Mouse (Mus musculus): ENCODE measurements around the gene Vars2. TPM values are rescaled to one million over a fixed set of nuclear protein-coding genes. Genes with fewer than 3 reads are reported as not detected.

The Vars2 gene
- polyA plus RNA-seq, 1 experiment, result 20.3 TPM

DNA sequence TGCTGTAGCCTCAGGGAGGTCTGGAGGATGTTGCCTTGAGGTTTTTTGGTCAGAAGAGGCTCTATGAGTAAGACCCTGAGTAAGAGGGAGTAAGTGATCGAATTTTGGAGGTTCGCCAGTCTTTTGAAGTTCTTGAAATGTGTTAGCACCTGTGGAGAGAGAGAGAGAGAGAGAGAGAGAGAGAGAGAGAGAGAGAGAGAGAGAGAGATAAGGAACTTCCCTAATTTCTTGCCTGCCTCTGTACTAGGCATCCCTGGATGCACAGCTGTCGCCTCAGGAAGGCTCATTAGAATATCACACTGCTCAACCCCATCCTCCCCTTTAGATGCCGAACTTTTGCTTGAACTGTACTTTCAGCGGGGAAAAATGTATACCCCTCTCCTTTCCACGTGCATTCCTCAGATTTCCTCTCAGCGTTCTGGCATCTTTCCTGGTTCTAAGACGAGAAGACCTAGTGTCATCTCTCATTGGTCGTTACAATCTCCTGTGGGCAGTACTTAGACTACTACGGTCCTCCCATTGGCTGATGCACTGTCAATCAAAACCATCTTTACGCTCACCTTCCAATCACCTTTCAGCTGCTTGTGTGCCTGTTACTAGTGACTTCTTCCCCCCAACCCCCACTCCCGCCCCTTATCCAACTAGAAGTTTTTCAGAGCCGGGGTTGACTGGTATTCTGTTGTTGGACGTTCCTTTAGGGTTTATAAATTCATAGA is 28.8 kb downstream of the Vars2 start:
- 29% methylated on average over 14 of the region's 14 CpGs for WGBS
- DNase-seq (ENCODE audit: low read depth, low spot score), result no peak

GRCm38 (mm10) chr17:35636363-35636762 is 31.0 kb downstream of the Vars2 start:
- DNase-seq (ENCODE audit: low read depth, low spot score), result no peak
- 36% methylated on average over 5 of the region's 5 CpGs for WGBS

GRCm38 (mm10) chr17:35635699-35636111 is 31.7 kb downstream of the Vars2 start:
- DNase-seq (ENCODE audit: low read depth, low spot score), result no peak

GRCm38 (mm10) chr17:35635202-35635601 is 32.2 kb downstream of the Vars2 start:
- WGBS, result 85% methylated on average over 3 of the region's 3 CpGs
- DNase-seq (ENCODE audit: low read depth, low spot score), result no peak

More at GRCm38 (mm10) chr17:35635699-35636111, 31.7 kb downstream of the Vars2 start:
- WGBS, result 1% methylated on average over 15 of the region's 15 CpGs

DNA sequence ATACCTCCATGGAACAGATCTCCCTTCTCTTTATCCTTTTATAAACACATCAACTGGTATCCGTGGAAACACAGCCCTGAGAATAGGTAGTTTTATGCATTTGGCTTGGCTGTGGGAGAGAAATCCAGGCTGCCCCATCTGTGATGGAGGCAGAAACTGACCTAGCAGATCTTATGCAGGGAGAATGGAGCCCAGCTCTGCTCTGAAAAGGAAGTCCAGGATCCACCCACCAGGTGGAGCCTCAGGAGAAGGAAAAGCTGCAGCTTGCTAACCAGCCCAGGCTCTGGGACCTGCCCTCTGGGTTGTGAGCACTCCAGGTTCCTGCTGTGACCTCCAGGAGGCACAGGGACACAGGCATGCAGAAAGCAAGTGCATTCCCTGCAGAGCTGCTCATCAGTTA is 33.4 kb downstream of the Vars2 start:
- DNase-seq (ENCODE audit: low read depth, low spot score), result no peak
- 11% methylated on average over 1 of the region's 1 CpGs for WGBS

GRCm38 (mm10) chr17:35626537-35626936 is 40.9 kb downstream of the Vars2 start, which contains the start of gene Gm9573:
Gene Gm9573 (minus strand): TSS chr17:35626637.
- 67% methylated on average over 7 of the region's 7 CpGs for WGBS

DNA sequence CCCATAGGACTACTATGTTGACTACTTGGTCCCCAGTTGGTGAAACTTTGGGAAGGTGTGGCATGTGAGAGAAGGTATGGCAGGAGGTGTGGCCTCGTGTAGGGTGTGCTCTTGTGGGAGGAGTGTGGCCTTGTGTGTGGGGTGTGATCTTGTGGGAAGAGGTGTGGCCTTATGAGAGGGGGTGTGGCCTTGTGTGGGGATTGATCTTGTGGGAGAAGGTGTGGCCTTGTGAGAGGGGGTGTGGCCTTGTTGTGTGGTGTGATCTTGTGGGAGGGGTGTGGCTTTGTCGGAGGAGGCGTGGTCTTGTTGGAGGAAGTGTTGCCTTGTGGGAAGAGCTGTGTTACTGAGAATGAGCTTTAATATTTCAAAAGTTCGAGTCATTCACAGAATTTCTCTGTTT is 50.3 kb downstream of the Vars2 start:
- 67% methylated on average over 4 of the region's 4 CpGs for WGBS
- no peak for DNase-seq (ENCODE audit: low read depth, low spot score)

More at GRCm38 (mm10) chr17:35626537-35626936, 40.9 kb downstream of the Vars2 start, which contains the start of gene Gm9573:
- no peak for DNase-seq (ENCODE audit: low read depth, low spot score)

Other genes with a start within 250 kb of the Vars2 start
- gene H2-Q6, start 242.7 kb downstream of the Vars2 start, polyA plus RNA-seq (2012; rRNA removed), result 52.5 and 53.5 TPM in 2 replicates
- gene H2-Q7, start 228.4 kb downstream of the Vars2 start, polyA plus RNA-seq (2012; rRNA removed), result 127 and 155 TPM in 2 replicates
- 7.5 and 13.8 TPM in 2 replicates for gene H2-Q10, start 197.5 kb downstream of the Vars2 start, polyA plus RNA-seq (2012; rRNA removed)
- gene Pou5f1, start 161.6 kb downstream of the Vars2 start, polyA plus RNA-seq (2012; rRNA removed), result not detected in 2 replicates
- gene Tcf19, start 150.8 kb downstream of the Vars2 start, polyA plus RNA-seq (2012; rRNA removed), result 19.7 and 20.3 TPM in 2 replicates
- 6.5 and 6.9 TPM in 2 replicates for gene Cchcr1, start 150.5 kb downstream of the Vars2 start, polyA plus RNA-seq (2012; rRNA removed)
- gene Psors1c2, start 134.4 kb downstream of the Vars2 start, polyA plus RNA-seq (2012; rRNA removed), result 0.19 and 0.43 TPM in 2 replicates
- 1.2 and 1.4 TPM in 2 replicates for gene Cdsn, start 115.5 kb downstream of the Vars2 start, polyA plus RNA-seq (2012; rRNA removed)
- not detected in 2 replicates for gene 2300002M23Rik, start 100.1 kb downstream of the Vars2 start, polyA plus RNA-seq (2012; rRNA removed)
- gene Sfta2, start 66.0 kb downstream of the Vars2 start, polyA plus RNA-seq (2012; rRNA removed), result not detected in 2 replicates
- not detected in 2 replicates for gene Gm9573, start 41.0 kb downstream of the Vars2 start, polyA plus RNA-seq (2012; rRNA removed)
- 0.26 TPM in 1 of 2 replicates, not detected in the other for gene Mucl3, start 23.9 kb downstream of the Vars2 start, polyA plus RNA-seq (2012; rRNA removed)
- 30.3 and 31.1 TPM in 2 replicates for gene Gtf2h4, start 6.1 kb upstream of the Vars2 start, polyA plus RNA-seq (2012; rRNA removed)
- 39.0 and 48.9 TPM in 2 replicates for gene Ddr1, start 37.0 kb upstream of the Vars2 start, polyA plus RNA-seq (2012; rRNA removed)
- 11.4 and 11.6 TPM in 2 replicates for gene Ier3, start 154.1 kb upstream of the Vars2 start, polyA plus RNA-seq (2012; rRNA removed)
- 43.1 and 54.2 TPM in 2 replicates for gene Flot1, start 155.6 kb upstream of the Vars2 start, polyA plus RNA-seq (2012; rRNA removed)
- 271 and 306 TPM in 2 replicates for gene Tubb5, start 170.7 kb upstream of the Vars2 start, polyA plus RNA-seq (2012; rRNA removed)
- gene Mdc1, start 173.9 kb upstream of the Vars2 start, polyA plus RNA-seq (2012; rRNA removed), result 4.8 and 7.8 TPM in 2 replicates
- 24.8 and 27.0 TPM in 2 replicates for gene Nrm, start 193.7 kb upstream of the Vars2 start, polyA plus RNA-seq (2012; rRNA removed)
- 26.7 and 27.5 TPM in 2 replicates for gene Ppp1r18, start 198.0 kb upstream of the Vars2 start, polyA plus RNA-seq (2012; rRNA removed)
- 67.2 and 82.6 TPM in 2 replicates for gene Dhx16, start 212.2 kb upstream of the Vars2 start, polyA plus RNA-seq (2012; rRNA removed)
- 76.6 and 84.9 TPM in 2 replicates for gene 2310061I04Rik, start 229.8 kb upstream of the Vars2 start, polyA plus RNA-seq (2012; rRNA removed)
- gene Atat1, start 242.5 kb upstream of the Vars2 start, polyA plus RNA-seq (2012; rRNA removed), result 20.0 and 45.4 TPM in 2 replicates
- 111 and 131 TPM in 2 replicates for gene Mrps18b, start 248.8 kb upstream of the Vars2 start, polyA plus RNA-seq (2012; rRNA removed)
- gene Ppp1r10, start 248.8 kb upstream of the Vars2 start, polyA plus RNA-seq (2012; rRNA removed), result 28.7 and 36.9 TPM in 2 replicates

Measured in large intestine, adult 2 months (tissue).